Mouse (Mus musculus): ENCODE results near the gene Cdc5l. TPM values are rescaled to one million over a fixed set of nuclear protein-coding genes. Genes with fewer than 3 reads are reported as not detected.
"Not testable (repeated sequence)": the region's sequence is repeated elsewhere in the genome, so short reads cannot be mapped to it uniquely, and the experiment has no call there.

Cdc5l gene
- polyA plus RNA-seq, 1 experiment from 2014 or later: 21.7 TPM

- WGBS (ENCODE audit: insufficient replicate concordance): 63% methylated on average over 4 of the region's 4 CpGs
These were observed 25.0 kb upstream of the Cdc5l start for GRCm38 (mm10) chr17:45458516-45458915.

GRCm38 (mm10) chr17:45457487-45457886, 23.9 kb upstream of the Cdc5l start:
- Histone ChIP-seq H3K27me3 (ENCODE audit: insufficient read depth, low read length) (no peaks in the 10 kb centered on the region), H3K36me3 (replicated peaks; ENCODE audit: insufficient read depth, low read length) (no peaks in the 10 kb centered on the region), H3K27ac (ENCODE audit: low read depth) (no peak overlapping the region), H3K4me2 (ENCODE audit: low read depth, low read length) (no peak overlapping the region), H3K4me1 (ENCODE audit: insufficient read depth) (no peaks in the 10 kb centered on the region), H3K9ac (replicated peaks) (no peak overlapping the region), H3K4me3 (ENCODE audit: low read depth, low read length) (no peak overlapping the region), H3K9me3 (ENCODE audit: low read length) (no peaks in the 10 kb centered on the region)
- no peak for ATAC-seq
- 82% methylated on average over 5 of the region's 5 CpGs for WGBS (ENCODE audit: insufficient replicate concordance)
- TF ChIP-seq EP300 (IDR thresholded peaks at IDR 0.05; ENCODE audit: low read depth) (no peak), CTCF (IDR thresholded peaks at IDR 0.05; ENCODE audit: low read depth) (peak; percentile 46)
- DNase-seq: no peak

More at GRCm38 (mm10) chr17:45458516-45458915, 25.0 kb upstream of the Cdc5l start:
- Histone ChIP-seq H3K27ac (ENCODE audit: low read depth) (no peak overlapping the region), H3K4me1 (ENCODE audit: insufficient read depth) (no peaks in the 10 kb centered on the region), H3K9me3 (ENCODE audit: low read length) (no peaks in the 10 kb centered on the region), H3K9ac (replicated peaks) (no peak overlapping the region), H3K27me3 (ENCODE audit: insufficient read depth, low read length) (no peaks in the 10 kb centered on the region), H3K4me3 (ENCODE audit: low read depth, low read length) (no peak overlapping the region), H3K4me2 (ENCODE audit: low read depth, low read length) (no peak overlapping the region), H3K36me3 (replicated peaks; ENCODE audit: insufficient read depth, low read length) (no peaks in the 10 kb centered on the region)
- ATAC-seq (no peak), DNase-seq (no peak)
- TF ChIP-seq EP300 (IDR thresholded peaks at IDR 0.05; ENCODE audit: low read depth) (no peak), CTCF (IDR thresholded peaks at IDR 0.05; ENCODE audit: low read depth) (no peak)

GRCm38 (mm10) chr17:45456260-45457152, 23.0 kb upstream of the Cdc5l start:
- Histone ChIP-seq H3K27me3 (ENCODE audit: insufficient read depth, low read length) (no peaks in the 10 kb centered on the region), H3K9me3 (ENCODE audit: low read length) (no peaks in the 10 kb centered on the region), H3K4me1 (ENCODE audit: insufficient read depth) (no peaks in the 10 kb centered on the region), H3K36me3 (replicated peaks; ENCODE audit: insufficient read depth, low read length) (no peaks in the 10 kb centered on the region), H3K4me2 (ENCODE audit: low read depth, low read length) (no peak overlapping the region), H3K4me3 (ENCODE audit: low read depth, low read length) (no peak overlapping the region), H3K9ac (replicated peaks) (no peak overlapping the region), H3K27ac (ENCODE audit: low read depth) (no peak overlapping the region)
- TF ChIP-seq EP300 (IDR thresholded peaks at IDR 0.05; ENCODE audit: low read depth) (no peak), CTCF (IDR thresholded peaks at IDR 0.05; ENCODE audit: low read depth) (no peak)
- ATAC-seq (no peak), DNase-seq (no peak)
- WGBS (ENCODE audit: insufficient replicate concordance): 67% methylated on average over 13 of the region's 13 CpGs

- not testable (repeated sequence) for H3K27ac ChIP-seq (ENCODE audit: low read depth); H3K4me2 ChIP-seq (ENCODE audit: low read depth, low read length); H3K36me3 ChIP-seq (replicated peaks; ENCODE audit: insufficient read depth, low read length); H3K27me3 ChIP-seq (ENCODE audit: insufficient read depth, low read length); ATAC-seq; DNase-seq; H3K9me3 ChIP-seq (ENCODE audit: low read length); H3K4me1 ChIP-seq (ENCODE audit: insufficient read depth); H3K9ac ChIP-seq (replicated peaks); H3K4me3 ChIP-seq (ENCODE audit: low read depth, low read length)
- 75% methylated on average over 8 of the region's 9 CpGs for WGBS (ENCODE audit: insufficient replicate concordance)
These were observed 22.2 kb upstream of the Cdc5l start for GRCm38 (mm10) chr17:45455783-45456182.

GRCm38 (mm10) chr17:45454794-45455193, 21.3 kb upstream of the Cdc5l start:
- no peaks in the 10 kb centered on the region for H3K27me3 ChIP-seq (ENCODE audit: insufficient read depth, low read length)
- 75% methylated on average over 2 of the region's 2 CpGs for WGBS (ENCODE audit: insufficient replicate concordance)
- TF ChIP-seq EP300 (IDR thresholded peaks at IDR 0.05; ENCODE audit: low read depth) (no peak), CTCF (IDR thresholded peaks at IDR 0.05; ENCODE audit: low read depth) (no peak)

GRCm38 (mm10) chr17:45452271-45452670, 18.7 kb upstream of the Cdc5l start:
- H3K36me3 ChIP-seq (replicated peaks; ENCODE audit: insufficient read depth, low read length): no peaks in the 10 kb centered on the region
- H3K4me2 ChIP-seq (ENCODE audit: low read depth, low read length): no peak overlapping the region
- H3K27ac ChIP-seq (ENCODE audit: low read depth): no peak overlapping the region
- no peaks in the 10 kb centered on the region for H3K9me3 ChIP-seq (ENCODE audit: low read length)
- no peaks in the 10 kb centered on the region for H3K4me1 ChIP-seq (ENCODE audit: insufficient read depth)
- no peaks in the 10 kb centered on the region for H3K27me3 ChIP-seq (ENCODE audit: insufficient read depth, low read length)
- 86% methylated on average over 1 of the region's 1 CpGs for WGBS (ENCODE audit: insufficient replicate concordance)
- H3K9ac ChIP-seq (replicated peaks): no peak overlapping the region
- no peak overlapping the region for H3K4me3 ChIP-seq (ENCODE audit: low read depth, low read length)
- DNase-seq: no peak
- ATAC-seq: no peak
- TF ChIP-seq CTCF (IDR thresholded peaks at IDR 0.05; ENCODE audit: low read depth): no peak
- no peak for TF ChIP-seq EP300 (IDR thresholded peaks at IDR 0.05; ENCODE audit: low read depth)

More at GRCm38 (mm10) chr17:45454794-45455193, 21.3 kb upstream of the Cdc5l start:
- Histone ChIP-seq H3K36me3 (replicated peaks; ENCODE audit: insufficient read depth, low read length) (no peaks in the 10 kb centered on the region), H3K9ac (replicated peaks) (no peak overlapping the region), H3K9me3 (ENCODE audit: low read length) (no peaks in the 10 kb centered on the region), H3K4me3 (ENCODE audit: low read depth, low read length) (no peak overlapping the region), H3K4me1 (ENCODE audit: insufficient read depth) (no peaks in the 10 kb centered on the region), H3K27ac (ENCODE audit: low read depth) (no peak overlapping the region), H3K4me2 (ENCODE audit: low read depth, low read length) (no peak overlapping the region)
- ATAC-seq (no peak), DNase-seq (no peak)
